Mouse (Mus musculus) heart, adult 2 months (tissue): ENCODE data around the gene Dohh. TPM values are rescaled to one million over a fixed set of nuclear protein-coding genes. Genes with fewer than 3 reads are reported as not detected.

Experiments used
- DNase-seq, 2 experiments: peaks; one replicate each; pipeline ENCODE4 v3.0.0; 2021
- H3K27ac ChIP-seq: fragments of 200-600 bp; 2 replicates; pipeline ENCODE4 v1.8.1; 2022
- H3K27me3 ChIP-seq: fragments of 200-500 bp; 2 replicates; pipeline ENCODE4 v1.6.1; 2012; ENCODE audit warnings: mild to moderate bottlenecking, low read length, inconsistent platforms, mixed read lengths; ENCODE audit not compliant: control insufficient read depth, insufficient read depth
- H3K36me3 ChIP-seq: fragments of 200-500 bp; 2 replicates; pipeline ENCODE4 v1.6.1; 2012; ENCODE audit warnings: low read length, inconsistent platforms; ENCODE audit not compliant: control insufficient read depth, insufficient read depth
- H3K4me1 ChIP-seq: fragments of 200-500 bp; 2 replicates; pipeline ENCODE4 v1.6.1; 2011; ENCODE audit warnings: low read length; ENCODE audit not compliant: control insufficient read depth, insufficient read depth
- H3K4me3 ChIP-seq: fragments of 200-600 bp; 2 replicates; pipeline ENCODE4 v1.8.1; 2022
- H3K79me2 ChIP-seq: fragments of 200-500 bp; replicated peaks from 2 replicates; pipeline ENCODE4 v1.6.1; 2012; ENCODE audit warnings: mild to moderate bottlenecking, inconsistent platforms, low read length, moderate library complexity, mixed read lengths; ENCODE audit not compliant: control insufficient read depth, insufficient read depth
- H3K9ac ChIP-seq: fragments of 200-500 bp; 2 replicates; pipeline ENCODE4 v1.6.1; 2012; ENCODE audit warnings: low read depth, mild to moderate bottlenecking, control low read depth, inconsistent platforms, low read length, mixed read lengths
- CTCF ChIP-seq: fragments of 200-600 bp; IDR thresholded peaks from 2 replicates; pipeline ENCODE4 v1.8.1; 2022; ENCODE audit warnings: antibody characterized with exemption, mild to moderate bottlenecking, moderate library complexity
- EP300 ChIP-seq: fragments of 200-500 bp; IDR thresholded peaks from 2 replicates; pipeline ENCODE4 v1.6.1; 2011; ENCODE audit warnings: low read depth, low read length, control low read depth; ENCODE audit not compliant: insufficient read depth
- POLR2A ChIP-seq: fragments of 200-500 bp; IDR thresholded peaks from 2 replicates; pipeline ENCODE4 v1.6.1; 2011; ENCODE audit warnings: mild to moderate bottlenecking, low read depth, low read length, control low read depth; ENCODE audit not compliant: insufficient read depth
- WGBS: fragments of 180-500 bp; shearing (Covaris S2); methylation state at CpG from one replicate; pipeline ENCODE4 v1.1.7; 2018; 5-methylcytosine and 5-hydroxymethylcytosine counted together
- intact Hi-C: fragments of 180-260 bp; cut with DNase I; formaldehyde crosslinking; loops from one replicate; pipeline ENCODE4 v1.15.1; 2025
- polyA plus RNA-seq: library from polyadenylated mRNA; depleted of rRNA; stranded (reverse); fragments of >200 nt; gene quantifications from 2 replicates; pipeline ENCODE4 v1.2.3, GENCODE M21; 2012
- total RNA-seq, 2 experiments: library from RNA; stranded (reverse); gene quantifications; 2 replicates each; pipeline ENCODE4 v1.2.3; 2021

The Dohh gene
- total and polyA plus RNA-seq, 3 experiments = 46.6 to 56.9 (median 53.8) TPM

DNA sequence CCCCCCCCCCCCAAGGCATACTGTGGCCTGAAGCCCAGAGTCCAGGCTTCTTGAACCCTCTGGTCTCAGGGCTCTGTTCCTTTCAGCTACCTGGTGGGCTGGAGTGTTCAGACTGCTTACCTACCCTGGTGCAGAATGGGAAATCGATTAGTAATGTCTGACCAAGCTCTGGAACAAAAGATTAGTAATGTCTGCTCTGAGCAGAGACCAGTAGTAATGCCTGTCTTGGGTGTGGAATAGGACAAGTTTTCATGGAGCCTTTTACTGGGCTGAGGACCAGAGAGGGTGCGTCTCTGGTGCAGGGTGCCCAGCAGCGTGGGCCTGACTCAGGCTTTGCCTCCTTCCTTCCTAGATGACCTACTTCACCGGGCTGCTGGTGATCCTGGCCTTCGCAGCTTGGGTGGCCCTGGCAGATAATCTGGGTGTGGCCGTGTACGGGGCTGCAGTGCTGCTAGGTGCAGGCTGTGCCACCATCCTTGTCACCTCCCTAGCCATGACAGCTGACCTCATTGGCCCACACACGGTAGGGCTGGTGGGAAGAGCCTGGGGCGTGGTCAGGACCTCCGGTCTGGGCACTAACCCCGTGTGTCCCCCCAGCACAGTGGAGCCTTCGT, 21.8 kb upstream of the Dohh start:
- H3K9ac ChIP-seq = no peak overlapping the region
- no peaks in the 10 kb centered on the region for H3K36me3 ChIP-seq
- no peak for DNase-seq
- 66% methylated on average over 12 of the region's 12 CpGs for WGBS
- no peak for TF ChIP-seq CTCF
- H3K4me1 ChIP-seq = peaks cover 10% of the 10 kb centered on the region
- H3K27me3 ChIP-seq = no peaks in the 10 kb centered on the region
- no peak overlapping the region; the same call in 1 of the 2 replicates for H3K27ac ChIP-seq
- no peak overlapping the region for H3K4me3 ChIP-seq
- no peaks in the 10 kb centered on the region for H3K79me2 ChIP-seq
- intact Hi-C loops = no loop called here

DNA sequence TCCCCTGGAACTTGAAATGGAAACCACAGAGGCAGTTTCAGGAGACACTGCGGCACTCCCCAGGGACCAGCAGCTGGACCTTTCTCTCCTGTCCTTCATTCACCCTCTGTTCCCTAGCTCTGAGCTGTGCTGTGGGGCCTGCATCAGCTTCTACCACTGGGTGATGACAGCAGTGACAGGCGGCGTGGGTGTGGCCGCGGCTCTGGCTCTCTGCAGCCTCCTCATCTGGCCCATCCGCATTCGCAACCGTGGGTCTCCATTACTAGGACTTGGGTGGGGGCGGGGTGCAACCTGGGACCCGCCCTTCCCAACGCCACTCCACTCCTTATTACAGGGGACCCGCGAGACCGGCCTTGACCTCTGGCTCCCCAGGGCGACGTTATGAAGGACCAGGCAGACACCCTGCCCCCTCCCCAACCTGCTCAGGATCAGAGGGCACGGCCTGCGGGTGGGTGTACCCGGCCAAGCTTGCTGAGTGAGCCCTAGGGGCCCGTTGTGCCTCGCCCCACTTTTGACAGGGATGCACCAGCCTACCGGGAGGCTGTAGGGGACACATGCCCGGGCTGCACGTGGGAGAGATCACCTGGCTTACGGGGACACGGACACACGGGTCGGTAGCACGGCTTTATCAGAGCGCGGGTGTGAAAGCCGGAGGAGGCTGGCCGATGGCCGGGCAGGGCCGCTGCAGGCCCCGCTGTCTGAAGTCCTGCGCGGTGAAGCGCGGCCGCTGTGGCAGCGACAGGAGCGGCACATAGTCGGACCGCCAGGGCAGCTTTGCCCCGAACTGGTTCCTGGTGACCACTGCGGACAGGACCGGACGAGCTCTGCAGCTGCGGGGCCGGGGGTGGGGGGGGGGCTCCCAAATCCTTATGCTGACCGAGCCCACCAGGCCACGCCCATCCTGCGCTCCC, 20.5 kb upstream of the Dohh start:
- Histone ChIP-seq H3K9ac (peak overlapping the region; percentile 44), H3K36me3 (no peaks in the 10 kb centered on the region), H3K79me2 (no peaks in the 10 kb centered on the region), H3K27me3 (no peaks in the 10 kb centered on the region), H3K27ac (peak overlapping the region; percentile 48; the same call in 1 of the 2 replicates), H3K4me1 (peaks cover 8% of the 10 kb centered on the region), H3K4me3 (peak overlapping the region; percentile 27; the same call in 1 of the 2 replicates)
- DNase-seq = peak; percentile 52 to 62
- WGBS = 29% methylated on average over 54 of the region's 54 CpGs
- TF ChIP-seq POLR2A (no peak), CTCF (no peak), EP300 (0 out of 2 replicates have a peak, but pooled peaks have one; percentile 15)
- intact Hi-C loops = no loop called here

DNA sequence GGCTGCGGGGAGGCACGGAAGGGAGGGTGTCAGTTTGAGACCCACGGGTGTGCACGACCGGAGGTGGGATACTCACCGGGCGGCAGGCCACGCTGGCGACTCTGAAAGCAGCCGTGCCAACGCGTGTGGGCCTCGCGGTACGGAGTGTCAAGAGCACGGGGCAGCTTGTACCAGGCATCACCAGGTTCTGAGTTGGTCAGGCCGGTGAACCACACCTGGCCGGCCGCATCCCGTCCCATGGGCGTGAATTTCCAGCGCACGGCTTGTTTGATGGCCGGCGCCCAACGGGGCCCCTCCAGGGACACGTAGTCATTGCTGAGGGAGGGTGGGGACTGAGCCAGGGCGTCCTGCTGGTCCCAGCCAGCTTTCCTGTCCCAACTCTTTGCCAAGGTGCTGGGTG, 19.6 kb upstream of the Dohh start:
- DNase-seq = peak; percentile 60
- Histone ChIP-seq H3K79me2 (no peaks in the 10 kb centered on the region), H3K4me3 (peak overlapping the region; percentile 27; the same call in 1 of the 2 replicates), H3K27me3 (no peaks in the 10 kb centered on the region), H3K27ac (no peak overlapping the region), H3K36me3 (no peaks in the 10 kb centered on the region), H3K9ac (peak overlapping the region; percentile 25), H3K4me1 (peaks cover 7% of the 10 kb centered on the region)
- 15% methylated on average over 28 of the region's 28 CpGs for WGBS
- TF ChIP-seq EP300 (no peak), CTCF (no peak), POLR2A (no peak)
- intact Hi-C loops = no loop called here

DNA sequence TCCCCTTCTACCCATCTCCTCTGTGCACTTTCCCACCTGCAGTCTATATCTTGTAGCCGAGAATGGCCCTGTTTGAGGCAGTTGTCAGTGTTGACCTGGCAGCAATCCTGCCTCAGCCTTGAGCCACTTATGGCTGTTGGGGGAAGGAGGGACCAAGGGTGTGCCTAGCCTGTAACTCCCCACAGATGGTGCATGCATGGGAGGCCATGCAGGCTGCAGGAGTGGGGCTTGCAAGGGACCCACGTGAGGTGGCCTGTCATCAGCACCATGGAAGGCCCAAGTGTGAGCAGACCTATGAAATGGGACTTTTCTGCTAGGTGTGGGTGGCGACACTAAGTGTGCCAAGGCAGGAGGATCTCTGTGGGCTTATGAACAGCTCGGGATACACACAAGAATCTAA, 19.2 kb upstream of the Dohh start:
- DNase-seq = no peak
- Histone ChIP-seq H3K9ac (no peak overlapping the region), H3K4me1 (peaks cover 7% of the 10 kb centered on the region), H3K79me2 (no peaks in the 10 kb centered on the region), H3K4me3 (no peak overlapping the region), H3K36me3 (no peaks in the 10 kb centered on the region), H3K27ac (no peak overlapping the region), H3K27me3 (no peaks in the 10 kb centered on the region)
- no peak for TF ChIP-seq EP300
- TF ChIP-seq CTCF = no peak
- no peak for TF ChIP-seq POLR2A
- intact Hi-C loops = no loop called here
- 50% methylated on average over 4 of the region's 4 CpGs for WGBS

DNA sequence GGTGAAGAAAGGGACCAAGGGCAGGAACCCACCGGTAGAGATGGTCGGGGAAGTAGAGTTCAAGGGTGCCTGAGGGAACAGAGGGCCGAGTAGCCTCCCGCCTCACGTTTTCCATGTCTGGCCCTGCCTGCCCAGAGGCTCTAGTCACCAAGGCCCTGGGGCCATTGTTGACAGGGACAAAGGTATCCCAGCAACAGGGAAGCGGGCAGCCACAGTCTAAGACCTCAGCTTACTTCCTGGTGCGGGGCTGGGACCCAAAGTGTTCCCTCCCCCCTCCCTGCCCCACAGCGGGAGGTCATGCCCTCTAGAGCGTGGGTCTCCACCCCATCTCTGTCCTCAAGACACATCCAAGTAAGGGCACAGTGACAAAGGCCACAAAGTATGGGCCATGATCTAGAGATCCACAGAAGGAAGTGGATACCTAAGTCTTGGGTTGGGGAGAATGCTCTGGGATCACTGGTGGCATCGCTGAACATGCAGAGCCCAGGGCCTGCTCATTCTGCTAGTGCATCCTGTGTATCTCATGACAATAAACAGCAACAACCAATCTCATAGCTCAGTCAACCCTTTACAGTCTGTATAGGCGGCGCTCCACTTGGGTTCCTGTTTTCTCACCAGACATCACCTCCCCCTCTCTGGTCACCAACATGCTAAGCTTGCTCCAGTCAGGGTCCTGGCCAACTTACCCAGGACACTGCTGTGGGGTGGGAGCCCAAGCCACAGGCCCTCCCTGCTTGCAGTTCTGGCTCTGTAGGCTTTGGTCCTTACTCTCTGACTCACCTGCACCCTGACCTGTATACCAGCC, 18.4 kb upstream of the Dohh start, which contains the start of gene 4930404N11Rik:
4930404N11Rik (minus strand) TSS at position 145 of the 805 bp plus-strand sequence.
- intact Hi-C loops = no loop called here
- H3K27ac ChIP-seq = no peak within 1 kb of the TSS
- H3K4me3 ChIP-seq = peak within 1 kb of the TSS; percentile 27; the same call in 1 of the 2 replicates

More for the DNA sequence above, 18.4 kb upstream of the Dohh start, which contains the start of gene 4930404N11Rik:
- TF ChIP-seq CTCF = no peak
- TF ChIP-seq EP300 = no peak
- TF ChIP-seq POLR2A = no peak
- Histone ChIP-seq H3K79me2 (no peaks in the 10 kb centered on the region), H3K27me3 (no peaks in the 10 kb centered on the region), H3K4me1 (peaks cover 7% of the 10 kb centered on the region), H3K36me3 (no peaks in the 10 kb centered on the region), H3K9ac (peak within 1 kb of the TSS; percentile 25)
- DNase-seq = peak in 1 of 2 experiments; percentile 30
- 48% methylated on average over 12 of the region's 12 CpGs for WGBS
